Mouse (Mus musculus) cerebellum, postnatal 25 days (tissue): Measurements from ENCODE around the gene Otulinl.

ENCODE experiments used
- DNase-seq, 2 experiments: peaks; one replicate each; pipeline ENCODE4 v3.0.0; 2021; ENCODE audit warnings: mixed read lengths in 2 of 2

Otulinl gene

GRCm38 (mm10) chr15:27678511-27678910 lies 2.9 kb downstream of the Otulinl start:
- no peak for DNase-seq

DNA sequence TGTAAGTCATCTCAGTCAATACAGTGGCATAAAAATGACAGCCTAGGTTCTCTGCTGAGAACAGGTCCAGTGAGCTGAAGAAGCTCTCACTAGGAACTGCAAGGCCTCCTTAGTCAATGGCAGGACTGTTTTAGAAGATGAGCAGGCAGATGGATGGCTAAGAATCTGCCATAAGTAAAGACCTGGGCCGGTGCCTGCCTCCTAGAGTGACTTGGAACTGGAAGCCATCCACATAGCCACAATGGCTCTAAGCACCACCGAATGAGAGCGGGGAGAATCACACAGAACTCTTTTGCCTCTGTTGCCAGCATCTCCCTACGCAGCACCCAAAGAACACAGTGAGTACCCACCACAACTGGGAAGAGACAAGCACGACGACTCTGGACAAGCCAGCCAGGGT lies 3.6 kb downstream of the Otulinl start:
- DNase-seq, result peak; percentile 45 to 65

GRCm38 (mm10) chr15:27676211-27676610 lies 5.2 kb downstream of the Otulinl start:
- no peak for DNase-seq

- DNase-seq, result no peak
Observed at GRCm38 (mm10) chr15:27675122-27675521, 6.3 kb downstream of the Otulinl start.

- no peak for DNase-seq
Observed at GRCm38 (mm10) chr15:27674041-27674440, 7.3 kb downstream of the Otulinl start.

DNA sequence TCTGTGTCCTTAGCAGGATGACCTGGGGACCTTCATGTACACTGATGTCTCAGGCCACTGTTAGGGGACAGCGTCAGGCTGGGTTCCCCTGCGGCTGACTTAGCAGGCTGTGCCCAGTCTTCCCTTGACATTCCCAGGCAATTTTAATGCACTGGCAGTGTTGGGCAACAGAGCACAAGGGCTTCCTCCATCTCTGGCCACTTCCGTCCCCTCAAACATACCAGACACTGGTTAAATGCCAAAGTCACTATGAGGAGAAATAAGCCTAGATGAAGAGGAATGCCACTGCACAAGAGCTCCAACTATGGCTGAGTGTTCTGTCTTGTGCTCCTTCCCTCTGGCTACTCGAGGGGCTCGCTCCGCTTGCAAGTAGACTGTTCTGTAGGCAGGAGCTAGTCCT lies 8.2 kb downstream of the Otulinl start:
- DNase-seq, result no peak

- no peak for DNase-seq
Observed at GRCm38 (mm10) chr15:27672259-27672658, 9.1 kb downstream of the Otulinl start.

GRCm38 (mm10) chr15:27671612-27672245 lies 9.7 kb downstream of the Otulinl start:
- no peak for DNase-seq

DNA sequence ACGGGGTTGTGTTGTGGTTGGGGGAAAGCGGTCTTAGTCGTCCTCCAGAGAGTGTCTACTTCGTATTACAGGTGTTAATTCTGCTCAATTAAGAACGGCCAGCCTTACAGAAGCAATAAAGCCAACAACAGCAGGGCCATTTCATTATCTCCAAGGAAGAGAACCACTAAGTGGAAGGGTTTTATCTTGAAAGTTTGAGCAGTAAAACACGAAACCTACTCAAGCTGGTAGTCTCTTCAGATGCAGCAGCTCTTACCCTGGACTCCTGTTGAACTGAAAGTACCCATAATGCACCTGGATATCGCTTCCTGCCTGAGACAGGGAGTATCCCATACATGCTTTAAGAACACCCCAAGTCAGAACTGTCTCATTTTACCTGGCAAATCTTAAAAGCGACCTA lies 10.7 kb downstream of the Otulinl start:
- no peak for DNase-seq

DNA sequence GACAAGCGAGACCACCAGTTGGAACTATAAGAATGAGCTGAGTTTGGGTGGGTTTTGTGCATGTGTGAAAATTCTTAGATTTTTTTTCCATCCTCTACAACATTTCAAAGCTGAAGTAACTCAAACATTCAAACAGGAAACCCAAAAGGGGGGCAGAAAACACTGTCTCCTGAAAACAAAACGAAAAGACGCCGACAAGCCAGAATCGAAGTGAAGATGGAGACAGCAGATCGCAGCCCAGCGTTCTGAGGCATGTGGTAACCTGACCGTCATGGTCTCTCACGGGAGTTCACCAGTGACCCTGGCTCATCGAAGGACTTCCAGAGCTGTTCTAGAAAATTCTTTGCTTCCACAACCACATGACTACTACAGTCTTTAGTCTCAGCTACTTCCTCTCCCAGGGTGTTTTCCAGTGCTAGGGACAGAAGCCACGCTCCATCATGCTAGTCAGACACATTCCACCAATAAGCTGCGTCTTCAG lies 11.4 kb downstream of the Otulinl start:
- DNase-seq, result no peak

- no peak for DNase-seq
Observed at GRCm38 (mm10) chr15:27669276-27669675, 12.1 kb downstream of the Otulinl start.

DNA sequence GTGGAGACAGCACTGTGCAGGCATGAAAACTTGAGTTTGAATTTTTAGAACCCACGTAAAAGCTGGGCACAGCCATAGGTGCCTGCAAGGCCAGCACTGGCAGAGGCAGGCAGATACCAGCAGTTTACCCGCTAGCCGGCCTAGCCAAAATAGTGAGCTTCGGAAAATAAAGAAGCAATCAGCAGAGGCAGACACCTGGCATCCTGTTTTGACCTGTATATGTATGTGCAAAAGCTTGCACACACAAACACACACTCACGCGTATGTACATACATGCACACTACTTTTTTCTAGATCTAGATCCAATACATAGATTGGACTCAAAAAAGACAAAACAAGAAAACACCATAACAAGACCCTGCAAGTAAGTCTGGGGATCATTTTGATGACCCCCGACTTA lies 12.8 kb downstream of the Otulinl start:
- DNase-seq, result no peak

- no peak for DNase-seq
Observed at GRCm38 (mm10) chr15:27668001-27668461, 13.3 kb downstream of the Otulinl start.

DNA sequence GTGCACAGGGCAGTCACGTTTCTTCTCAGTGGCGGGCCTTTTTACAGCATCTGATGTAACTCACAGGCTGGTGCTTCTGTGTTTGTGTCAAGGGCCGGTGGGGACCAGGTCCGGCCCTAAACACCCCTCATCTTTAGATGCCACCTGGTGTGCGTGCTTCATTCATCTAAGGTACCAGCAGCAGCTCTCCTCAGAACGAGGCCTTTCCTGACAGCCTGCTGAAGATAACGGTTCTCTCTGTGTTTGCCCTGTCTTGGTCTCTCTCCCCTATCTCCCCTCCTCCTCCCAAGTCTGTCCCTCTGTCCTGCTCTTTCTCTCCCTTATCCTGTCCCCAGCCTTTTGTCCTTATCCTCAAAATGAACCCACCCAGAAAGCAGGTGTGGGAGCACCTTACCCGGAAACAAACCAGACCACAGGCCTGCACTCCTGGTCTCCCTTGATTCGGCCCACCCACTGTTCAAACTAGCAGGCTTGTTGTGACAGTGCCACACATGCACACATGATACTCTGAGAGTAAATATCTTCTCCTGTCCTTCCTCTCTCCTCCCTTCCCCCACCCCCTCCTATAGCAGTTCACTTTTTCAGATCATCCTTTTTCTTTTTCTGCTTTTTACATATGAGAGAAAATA lies 14.4 kb downstream of the Otulinl start:
- no peak for DNase-seq

GRCm38 (mm10) chr15:27665392-27665911 lies 15.9 kb downstream of the Otulinl start:
- peak; percentile 80 to 81 for DNase-seq

GRCm38 (mm10) chr15:27664126-27664525 lies 17.3 kb downstream of the Otulinl start:
- no peak for DNase-seq

GRCm38 (mm10) chr15:27662699-27663098 lies 18.7 kb downstream of the Otulinl start:
- no peak for DNase-seq

DNA sequence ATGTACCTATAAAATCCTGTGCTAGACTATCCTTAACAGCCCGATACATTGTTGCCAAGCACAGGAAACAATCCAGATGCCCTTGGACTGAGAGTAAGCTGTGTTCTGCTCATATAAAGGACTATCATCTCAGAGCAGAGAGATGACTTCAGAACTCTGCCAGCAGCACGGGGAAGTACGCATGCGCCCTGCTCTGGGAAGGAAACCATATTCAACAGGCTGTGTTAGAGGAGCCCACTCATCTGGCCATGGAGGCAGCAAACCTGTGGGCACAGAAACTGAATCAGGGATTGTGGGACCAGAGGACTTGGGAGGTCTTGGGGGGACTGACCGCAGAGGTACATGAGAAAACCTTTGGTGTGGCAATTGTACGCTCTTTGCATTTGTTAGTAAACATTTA lies 19.7 kb downstream of the Otulinl start:
- DNase-seq, result no peak

GRCm38 (mm10) chr15:27659592-27660244 lies 21.7 kb downstream of the Otulinl start:
- peak; percentile 86 to 92 for DNase-seq

- DNase-seq, result no peak
Observed at GRCm38 (mm10) chr15:27659143-27659542, 22.2 kb downstream of the Otulinl start.

- no peak for DNase-seq
Observed at GRCm38 (mm10) chr15:27658356-27658755, 23.0 kb downstream of the Otulinl start.

- no peak for DNase-seq
Observed at GRCm38 (mm10) chr15:27657866-27658265, 23.5 kb downstream of the Otulinl start.

DNA sequence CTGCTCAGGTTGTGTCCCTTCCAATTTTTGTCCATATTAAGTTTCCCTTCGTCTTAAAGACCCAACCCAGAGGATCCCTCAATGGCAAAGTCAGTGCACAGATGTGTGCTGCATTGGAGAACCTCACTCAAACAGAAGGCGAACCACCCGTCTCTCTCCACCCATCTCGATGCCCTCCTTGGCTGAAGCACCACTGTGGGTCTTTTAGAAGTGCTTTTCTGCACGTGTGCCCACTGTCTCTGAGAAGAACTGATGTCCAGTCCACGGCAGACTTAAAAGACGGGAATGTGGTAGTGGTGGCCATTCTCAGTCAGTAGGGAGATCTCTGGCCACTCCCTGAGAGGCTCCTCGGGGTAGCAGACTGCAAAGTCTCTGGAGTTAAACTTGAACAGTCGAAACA lies 24.8 kb downstream of the Otulinl start:
- DNase-seq, result no peak

DNA sequence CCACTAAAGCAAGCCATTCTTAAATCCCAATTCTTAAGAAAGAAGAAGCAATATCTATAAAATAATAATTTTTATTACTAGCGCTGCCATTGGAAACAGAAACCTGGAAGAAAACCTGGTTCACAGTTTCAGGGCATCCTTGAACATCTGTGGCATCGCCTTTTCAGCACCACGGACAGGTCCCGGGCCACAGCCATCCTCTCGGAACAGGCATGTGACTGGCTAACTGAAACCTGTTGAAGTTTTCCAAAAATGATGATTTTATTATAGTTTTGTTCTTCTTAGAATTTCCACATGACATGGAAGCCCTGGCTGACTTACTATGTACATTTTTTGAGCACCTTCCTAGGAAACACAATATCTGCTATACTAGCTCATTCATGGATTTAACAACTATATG lies 26.4 kb downstream of the Otulinl start:
- DNase-seq, result no peak
